Mouse (Mus musculus) adrenal gland, postnatal 25 days (tissue): ENCODE measurements at regions not wholly inside any gene's neighbourhood (a gene's known extent, or its start where the extent isn't known, plus 50 kb on each side); places are given as distances from the start of the nearest gene placed in this dataset.

Experiments
- DNase-seq: peaks from one replicate; pipeline ENCODE4 v3.0.0; 2021; ENCODE audit warnings: mixed read lengths

DNA sequence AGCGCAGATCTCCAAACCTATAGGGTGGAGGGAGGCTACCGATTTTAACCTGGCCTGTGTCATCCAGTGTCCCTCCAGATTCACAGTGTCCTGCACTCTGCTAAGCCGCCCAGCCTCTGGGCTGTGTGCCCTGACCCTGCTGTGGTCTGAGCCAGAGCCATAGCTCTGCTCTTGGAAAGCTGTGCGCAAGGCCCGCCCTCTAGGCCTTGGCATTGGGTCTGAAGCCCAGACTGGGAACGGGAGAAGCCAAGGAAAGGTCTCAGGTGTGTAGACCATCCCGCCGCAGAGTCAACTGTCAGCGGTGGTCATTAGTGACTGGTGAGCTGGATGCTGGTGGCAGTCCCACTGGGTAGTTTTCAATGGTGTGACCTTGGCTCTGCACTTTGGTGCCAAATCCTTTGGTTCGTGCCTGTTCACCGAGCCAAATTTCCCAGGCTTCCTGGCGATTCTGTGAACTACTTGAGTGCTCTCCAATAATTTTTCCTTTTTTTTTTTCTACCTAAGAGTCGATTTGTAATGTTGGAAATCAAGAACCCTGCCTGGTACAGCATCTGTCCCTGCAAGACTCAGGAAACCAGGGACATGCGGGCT lies 52.0 kb upstream of the Ptgfrn start:
- DNase-seq: peak; percentile 64

DNA sequence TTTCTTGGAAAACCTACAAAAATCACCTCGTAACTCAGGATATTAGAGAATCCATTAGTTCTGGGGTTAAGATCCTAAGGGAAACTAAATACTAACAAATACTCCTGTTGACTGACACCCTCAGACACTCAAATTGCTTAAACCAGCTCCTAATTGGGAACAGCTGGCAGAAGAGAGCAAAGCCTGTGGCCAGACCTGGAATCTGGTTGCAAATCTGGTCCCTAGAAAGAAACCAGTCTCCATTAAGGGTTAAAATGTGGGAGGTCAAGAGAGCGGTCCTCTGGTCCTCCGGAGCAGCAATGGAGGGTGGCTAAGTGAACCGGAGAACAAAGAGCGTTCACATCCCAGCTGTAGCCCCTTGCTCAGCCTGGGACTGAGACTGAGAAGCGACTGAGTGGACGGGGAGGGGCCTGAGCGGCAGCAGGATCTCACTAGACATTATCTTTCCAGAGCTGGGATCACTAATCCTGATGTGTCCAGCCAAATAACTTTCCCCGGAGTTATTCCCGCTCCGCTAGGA lies 51.4 kb upstream of the Ptgfrn start:
- no peak for DNase-seq
